Mouse (Mus musculus) CH12.LX (cell line): ENCODE measurements around the gene Blzf1.

Source experiments
- CTCF ChIP-seq, 2 experiments: IDR thresholded peaks in 1 of 2; conservative IDR thresholded peaks in 1 of 2; 2 replicates each; pipeline ENCODE4 v1.5.1; 2011 to 2012; ENCODE audit warnings: low read depth in 2 of 2, low read length in 2 of 2, improper control_type of control experiment in 1 of 2, inconsistent platforms in 1 of 2, mild to moderate bottlenecking in 1 of 2, moderate library complexity in 1 of 2
- E2F4 ChIP-seq: IDR thresholded peaks from 2 replicates; pipeline ENCODE4 v1.6.1; 2011; ENCODE audit warnings: low read depth, low read length, improper control_type of control experiment; ENCODE audit not compliant: insufficient replicate concordance
- EP300 ChIP-seq: IDR thresholded peaks from 2 replicates; pipeline ENCODE4 v1.6.1; 2011; ENCODE audit warnings: low read length, improper control_type of control experiment
- JUND ChIP-seq: conservative IDR thresholded peaks from 2 replicates; pipeline ENCODE4 v1.6.1; 2011; ENCODE audit warnings: low read depth, low read length, improper control_type of control experiment
- MAFK ChIP-seq: IDR thresholded peaks from 2 replicates; pipeline ENCODE4 v1.6.1; 2011; ENCODE audit warnings: low read length, improper control_type of control experiment; ENCODE audit not compliant: insufficient replicate concordance
- MEF2A ChIP-seq: IDR thresholded peaks from 2 replicates; pipeline ENCODE4 v1.6.1; 2014; ENCODE audit warnings: low read depth, mild to moderate bottlenecking, inconsistent platforms, low read length, improper control_type of control experiment, borderline replicate concordance
- NELFE ChIP-seq: IDR thresholded peaks from 2 replicates; pipeline ENCODE4 v1.6.1; 2011; ENCODE audit warnings: low read depth, low read length, improper control_type of control experiment
- PAX5 ChIP-seq: IDR thresholded peaks from 2 replicates; pipeline ENCODE4 v1.6.1; 2012; ENCODE audit warnings: low read length, inconsistent platforms, mixed read lengths
- POLR2A ChIP-seq: IDR thresholded peaks from 2 replicates; pipeline ENCODE4 v1.6.1; 2011; ENCODE audit warnings: low read depth, mild to moderate bottlenecking, improper control_type of control experiment, low read length
- SIN3A ChIP-seq: IDR thresholded peaks from 2 replicates; pipeline ENCODE4 v1.6.1; 2012; ENCODE audit warnings: low read length, improper control_type of control experiment, inconsistent platforms
- TCF12 ChIP-seq: IDR thresholded peaks from 2 replicates; pipeline ENCODE4 v1.6.1; 2014; ENCODE audit warnings: low read depth, mild to moderate bottlenecking, inconsistent platforms, low read length, improper control_type of control experiment

DNA sequence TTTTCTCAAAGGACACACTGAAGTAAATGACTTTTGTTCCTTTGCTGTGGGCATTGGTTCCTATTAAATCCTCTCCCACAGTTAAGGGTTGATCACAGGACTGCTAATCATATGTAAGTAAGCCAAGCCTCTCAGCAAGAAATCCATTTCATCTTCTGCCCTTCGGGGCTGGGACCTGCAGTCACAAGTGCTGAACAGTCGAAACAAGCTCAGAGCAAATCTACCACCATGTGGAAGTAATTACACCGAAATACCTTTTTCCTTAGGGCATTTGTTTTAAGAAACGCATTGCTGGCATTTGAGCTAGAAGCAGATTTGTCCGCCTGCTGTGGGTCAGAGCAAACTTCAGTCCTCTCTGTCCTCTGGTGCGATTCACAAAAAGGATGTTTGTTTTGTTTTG is 33.6 kb downstream of the Blzf1 start:
- TF ChIP-seq TCF12 (no peak), POLR2A (no peak), EP300 (no peak), CTCF (conservative IDR thresholded peaks at IDR 0.05 in 1 of 2, IDR thresholded peaks at IDR 0.05 in 1 of 2; ENCODE audit: low read depth in 2 of 2, low read length in 2 of 2) (no peak), MEF2A (no peak), JUND (no peak), SIN3A (no peak), MAFK (no peak), NELFE (no peak), PAX5 (no peak), E2F4 (no peak)
